Mouse (Mus musculus) erythroblast, embryonic 14.5 days (primary cell): Measurements from ENCODE around the gene Gm20479. TPM values are rescaled to one million over a fixed set of nuclear protein-coding genes. Genes with fewer than 3 reads are reported as not detected.

Experiments used
- H3K27me3 ChIP-seq: 2 replicates; pipeline ENCODE4 v1.6.1; 2012; ENCODE audit warnings: inconsistent platforms; ENCODE audit not compliant: control insufficient read depth
- H3K36me3 ChIP-seq: 2 replicates; pipeline ENCODE4 v1.6.1; 2012; ENCODE audit warnings: mild to moderate bottlenecking, inconsistent platforms; ENCODE audit not compliant: control insufficient read depth
- H3K4me1 ChIP-seq: 2 replicates; pipeline ENCODE4 v1.6.1; 2012; ENCODE audit warnings: inconsistent platforms; ENCODE audit not compliant: control insufficient read depth
- H3K4me3 ChIP-seq: replicated peaks from 2 replicates; pipeline ENCODE3; 2012; ENCODE audit warnings: moderate library complexity, mild to moderate bottlenecking, inconsistent platforms
- H3K9me3 ChIP-seq: 2 replicates; pipeline ENCODE4 v1.6.1; 2012; ENCODE audit warnings: low read length, inconsistent platforms, mixed read lengths; ENCODE audit not compliant: control insufficient read depth
- GATA1 ChIP-seq: IDR thresholded peaks from 2 replicates; pipeline ENCODE4 v1.6.1; 2012; ENCODE audit warnings: low read length, inconsistent platforms, mixed read lengths
- TAL1 ChIP-seq: IDR thresholded peaks from 3 replicates; pipeline ENCODE4 v1.6.1; 2012; ENCODE audit warnings: low read length, inconsistent platforms, mixed read lengths
- polyA plus RNA-seq: library from polyadenylated mRNA; stranded (reverse); fragments of >175 nt; gene quantifications from 2 replicates; pipeline ENCODE4 v1.2.3, GENCODE M21; 2012

The Gm20479 gene
- polyA plus RNA-seq, 1 experiment: not detected

- H3K27me3 ChIP-seq: peaks cover 100% of the 10 kb centered on the region
- peaks cover 14% of the 10 kb centered on the region for H3K9me3 ChIP-seq
- no peaks in the 10 kb centered on the region for H3K36me3 ChIP-seq
- peak overlapping the region; percentile 49 for H3K4me3 ChIP-seq
- TF ChIP-seq GATA1: no peak
- TF ChIP-seq TAL1: no peak
- peaks cover 45% of the 10 kb centered on the region for H3K4me1 ChIP-seq
Observed at GRCm38 (mm10) chr7:27331541-27331851, 25.7 kb downstream of the Gm20479 start.

DNA sequence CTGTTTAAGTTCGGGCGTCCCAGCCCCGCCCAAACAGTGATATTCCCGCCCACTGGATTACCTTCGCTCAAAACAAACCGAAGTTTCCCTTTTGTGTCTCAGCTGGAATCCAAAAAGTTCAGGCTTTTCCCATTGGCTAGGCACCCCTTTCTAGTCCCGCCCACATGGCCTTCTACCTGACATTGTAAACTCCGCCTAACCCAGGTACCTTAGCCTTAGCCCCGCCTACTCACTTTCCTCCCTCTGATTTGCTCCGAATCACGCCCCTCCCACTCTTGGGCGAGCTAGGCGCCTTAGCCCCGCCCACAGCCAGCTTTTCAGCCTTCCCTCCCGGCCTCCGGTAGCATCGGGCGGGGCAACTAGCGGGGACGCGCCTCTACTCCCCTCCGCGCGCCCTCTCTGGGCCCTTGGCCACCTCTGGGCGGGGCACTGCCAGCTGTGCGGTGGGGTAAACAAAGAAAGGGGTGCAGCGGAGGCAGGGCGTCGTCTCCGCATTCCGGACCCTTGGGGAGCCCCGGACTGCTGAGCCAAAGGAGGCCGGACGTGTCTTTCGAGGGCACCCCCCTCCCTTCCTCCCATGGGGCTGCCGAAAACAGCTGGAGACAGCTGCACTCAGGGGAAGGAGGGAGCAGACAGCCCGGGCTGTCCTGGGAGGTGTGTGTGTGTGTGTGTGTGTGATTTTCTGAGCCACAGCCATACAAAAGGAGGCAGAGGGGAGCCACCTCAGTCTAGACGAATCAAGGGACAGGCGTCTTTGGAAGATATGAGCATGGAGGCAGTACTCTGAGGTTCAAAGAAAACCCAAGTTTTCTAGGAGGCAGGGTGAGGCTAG lies 26.3 kb downstream of the Gm20479 start:
- no peaks in the 10 kb centered on the region for H3K36me3 ChIP-seq
- TF ChIP-seq GATA1 (no peak), TAL1 (no peak)
- peaks cover 100% of the 10 kb centered on the region for H3K27me3 ChIP-seq
- H3K9me3 ChIP-seq: peaks cover 14% of the 10 kb centered on the region
- peak overlapping the region; percentile 49 for H3K4me3 ChIP-seq
- H3K4me1 ChIP-seq: peaks cover 41% of the 10 kb centered on the region

DNA sequence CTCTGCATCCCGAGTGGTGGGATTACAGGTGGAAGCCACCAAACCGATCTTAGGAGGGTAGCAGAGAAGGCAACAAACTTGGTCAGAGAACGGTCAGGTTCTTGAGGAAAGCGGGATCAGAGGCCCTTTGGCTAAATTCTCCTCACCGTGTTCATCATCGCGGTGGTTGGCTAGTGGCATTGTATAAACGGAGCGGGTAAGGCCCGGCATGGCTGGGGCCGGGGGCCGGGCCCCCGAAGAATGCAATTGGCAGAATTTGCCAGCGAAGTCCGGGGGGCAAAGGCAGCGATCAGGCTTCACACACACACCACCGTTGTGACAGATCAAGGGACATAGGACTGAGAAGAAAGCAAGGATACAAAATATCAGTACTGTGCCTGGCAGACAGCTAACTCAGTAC lies 27.2 kb downstream of the Gm20479 start:
- TF ChIP-seq GATA1 (no peak), TAL1 (no peak)
- Histone ChIP-seq H3K4me1 (peaks cover 41% of the 10 kb centered on the region), H3K9me3 (peaks cover 14% of the 10 kb centered on the region), H3K4me3 (peak overlapping the region; percentile 49), H3K27me3 (peaks cover 100% of the 10 kb centered on the region), H3K36me3 (no peaks in the 10 kb centered on the region)

DNA sequence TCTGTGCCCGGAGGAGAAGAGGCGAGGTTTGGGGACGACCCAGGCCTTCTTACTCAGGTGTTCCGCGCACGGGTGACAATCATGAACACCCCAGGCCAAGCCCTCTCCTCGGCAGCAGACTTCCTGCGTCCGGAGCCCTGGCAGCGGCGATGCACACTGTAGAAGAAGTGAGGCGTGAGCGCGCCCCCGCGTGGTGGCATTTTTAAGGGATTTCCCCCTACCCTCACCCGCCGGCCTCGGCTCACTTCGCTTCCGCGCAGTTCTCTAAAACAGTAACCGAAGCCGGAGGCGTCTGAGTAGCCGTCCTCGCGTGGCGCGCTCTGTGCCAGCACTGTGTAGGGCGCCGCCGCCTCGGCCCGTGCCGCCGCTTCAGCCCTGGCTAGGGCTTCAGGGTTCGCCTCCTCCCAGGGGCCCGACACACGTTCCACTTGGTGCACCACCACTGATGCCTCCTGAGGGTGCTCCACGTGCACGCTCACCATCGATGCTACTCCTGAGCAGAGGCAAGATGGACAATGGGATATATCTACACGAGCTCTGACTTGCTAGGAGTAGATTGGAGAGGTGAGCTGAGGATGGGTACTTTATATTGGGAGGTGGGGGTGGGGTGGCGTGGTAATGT lies 27.8 kb downstream of the Gm20479 start:
- peaks cover 41% of the 10 kb centered on the region for H3K4me1 ChIP-seq
- TF ChIP-seq TAL1 (no peak), GATA1 (no peak)
- H3K9me3 ChIP-seq: peaks cover 14% of the 10 kb centered on the region
- H3K27me3 ChIP-seq: peaks cover 100% of the 10 kb centered on the region
- H3K4me3 ChIP-seq: no peak overlapping the region
- no peaks in the 10 kb centered on the region for H3K36me3 ChIP-seq

DNA sequence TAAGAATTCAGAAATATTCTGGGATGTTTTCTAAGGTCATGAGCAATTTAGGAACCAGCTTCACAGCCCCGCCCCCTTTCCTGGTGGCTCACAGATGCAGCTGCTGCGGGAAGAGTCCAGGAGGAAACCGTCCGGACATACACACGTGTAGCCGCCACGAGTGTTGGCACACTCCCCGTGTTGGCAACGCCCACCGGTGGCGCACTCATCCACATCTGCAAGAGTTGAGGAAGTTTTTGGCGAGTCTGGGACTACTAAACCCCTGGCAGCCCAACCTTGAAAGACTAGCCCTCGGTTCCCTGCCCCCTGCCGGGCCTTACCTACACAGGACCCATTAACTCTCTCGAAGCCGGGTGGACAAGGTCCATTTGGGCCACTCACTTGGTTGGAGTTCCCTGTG lies 28.6 kb downstream of the Gm20479 start:
- Histone ChIP-seq H3K9me3 (peaks cover 10% of the 10 kb centered on the region), H3K4me1 (peaks cover 41% of the 10 kb centered on the region), H3K4me3 (no peak overlapping the region), H3K27me3 (peaks cover 100% of the 10 kb centered on the region), H3K36me3 (no peaks in the 10 kb centered on the region)
- TF ChIP-seq GATA1: no peak
- TF ChIP-seq TAL1: no peak

GRCm38 (mm10) chr7:27328161-27328560 lies 29.1 kb downstream of the Gm20479 start:
- H3K4me1 ChIP-seq: peaks cover 39% of the 10 kb centered on the region
- no peaks in the 10 kb centered on the region for H3K36me3 ChIP-seq
- peaks cover 9% of the 10 kb centered on the region for H3K9me3 ChIP-seq
- TF ChIP-seq TAL1 (no peak), GATA1 (no peak)
- no peak overlapping the region for H3K4me3 ChIP-seq
- H3K27me3 ChIP-seq: peaks cover 100% of the 10 kb centered on the region

DNA sequence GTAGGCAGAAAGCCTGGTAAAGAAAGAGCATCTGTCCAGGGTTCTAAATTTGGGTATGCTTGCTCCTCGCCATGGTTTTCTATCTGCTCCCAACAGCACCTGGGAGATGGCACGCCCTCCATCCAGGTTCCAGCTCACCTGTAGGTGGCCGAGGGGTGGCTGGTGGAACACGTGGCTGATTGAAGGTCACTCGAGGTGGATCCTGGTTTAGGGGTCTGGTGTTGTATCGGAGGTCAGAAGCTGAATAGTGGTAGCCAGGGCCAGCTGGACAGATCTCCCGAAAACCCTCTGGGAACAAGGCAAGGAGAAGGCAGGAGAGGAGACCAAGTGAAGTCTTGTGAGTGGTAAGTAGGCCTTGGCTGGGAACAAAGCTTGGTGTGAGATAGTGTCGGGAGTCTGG lies 29.7 kb downstream of the Gm20479 start:
- Histone ChIP-seq H3K4me3 (no peak overlapping the region), H3K4me1 (peaks cover 33% of the 10 kb centered on the region), H3K36me3 (no peaks in the 10 kb centered on the region), H3K27me3 (peaks cover 100% of the 10 kb centered on the region), H3K9me3 (peaks cover 8% of the 10 kb centered on the region)
- TF ChIP-seq GATA1 (no peak), TAL1 (no peak)

DNA sequence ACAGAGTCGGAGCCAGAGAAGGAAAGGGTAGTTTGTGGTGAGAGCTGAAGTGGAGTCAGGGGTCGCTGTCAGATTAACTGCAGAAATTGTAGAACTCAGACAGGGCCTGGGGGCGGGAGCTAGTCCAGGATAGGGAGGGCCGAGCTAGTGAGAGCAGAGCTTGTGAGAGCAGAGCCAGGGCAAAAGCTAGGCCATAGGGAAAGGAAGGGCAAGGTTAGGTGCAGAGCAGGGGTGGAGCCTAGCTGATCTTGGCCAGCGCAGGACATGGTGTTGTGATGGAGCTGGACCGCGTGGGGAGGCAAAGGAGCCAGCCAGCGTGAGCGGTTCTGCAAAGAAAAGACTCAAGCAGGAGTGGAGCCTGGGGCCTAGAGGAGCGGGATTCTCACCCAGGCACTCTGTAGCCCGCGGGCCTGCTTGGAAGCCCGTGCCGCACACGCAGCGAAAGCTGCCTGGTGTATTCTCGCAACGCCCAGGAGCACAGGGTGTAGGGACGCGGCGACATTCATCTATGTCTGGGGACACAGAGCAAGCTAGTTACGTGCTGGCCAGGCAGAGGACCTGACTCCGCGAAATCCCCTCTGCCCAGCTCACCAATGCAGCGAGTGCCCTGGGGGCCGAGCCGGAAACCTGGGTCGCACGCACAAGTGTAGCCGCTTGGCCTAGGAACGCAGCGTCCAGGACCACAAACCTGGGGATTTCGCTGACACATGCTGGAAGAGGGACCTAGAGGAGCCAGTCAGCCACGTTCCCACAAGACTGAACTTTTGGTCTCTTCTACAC lies 30.9 kb downstream of the Gm20479 start:
- H3K4me3 ChIP-seq: no peak overlapping the region
- H3K27me3 ChIP-seq: peaks cover 97% of the 10 kb centered on the region
- TF ChIP-seq GATA1 (no peak), TAL1 (no peak)
- no peaks in the 10 kb centered on the region for H3K36me3 ChIP-seq
- peaks cover 23% of the 10 kb centered on the region for H3K4me1 ChIP-seq
- peaks cover 8% of the 10 kb centered on the region for H3K9me3 ChIP-seq

GRCm38 (mm10) chr7:27325697-27326096 lies 31.5 kb downstream of the Gm20479 start:
- H3K4me3 ChIP-seq: no peak overlapping the region

More at GRCm38 (mm10) chr7:27325697-27326096, 31.5 kb downstream of the Gm20479 start:
- Histone ChIP-seq H3K36me3 (no peaks in the 10 kb centered on the region), H3K27me3 (peaks cover 96% of the 10 kb centered on the region), H3K4me1 (peaks cover 17% of the 10 kb centered on the region), H3K9me3 (peaks cover 5% of the 10 kb centered on the region)
- TF ChIP-seq GATA1 (no peak), TAL1 (no peak)
